Mouse (Mus musculus): Measurements from ENCODE around the gene Irf9. TPM values are rescaled to one million over a fixed set of nuclear protein-coding genes. Genes with fewer than 3 reads are reported as not detected.

Gene Irf9
- polyA plus RNA-seq, 1 experiment from 2014 or later: 10.8 TPM

DNA sequence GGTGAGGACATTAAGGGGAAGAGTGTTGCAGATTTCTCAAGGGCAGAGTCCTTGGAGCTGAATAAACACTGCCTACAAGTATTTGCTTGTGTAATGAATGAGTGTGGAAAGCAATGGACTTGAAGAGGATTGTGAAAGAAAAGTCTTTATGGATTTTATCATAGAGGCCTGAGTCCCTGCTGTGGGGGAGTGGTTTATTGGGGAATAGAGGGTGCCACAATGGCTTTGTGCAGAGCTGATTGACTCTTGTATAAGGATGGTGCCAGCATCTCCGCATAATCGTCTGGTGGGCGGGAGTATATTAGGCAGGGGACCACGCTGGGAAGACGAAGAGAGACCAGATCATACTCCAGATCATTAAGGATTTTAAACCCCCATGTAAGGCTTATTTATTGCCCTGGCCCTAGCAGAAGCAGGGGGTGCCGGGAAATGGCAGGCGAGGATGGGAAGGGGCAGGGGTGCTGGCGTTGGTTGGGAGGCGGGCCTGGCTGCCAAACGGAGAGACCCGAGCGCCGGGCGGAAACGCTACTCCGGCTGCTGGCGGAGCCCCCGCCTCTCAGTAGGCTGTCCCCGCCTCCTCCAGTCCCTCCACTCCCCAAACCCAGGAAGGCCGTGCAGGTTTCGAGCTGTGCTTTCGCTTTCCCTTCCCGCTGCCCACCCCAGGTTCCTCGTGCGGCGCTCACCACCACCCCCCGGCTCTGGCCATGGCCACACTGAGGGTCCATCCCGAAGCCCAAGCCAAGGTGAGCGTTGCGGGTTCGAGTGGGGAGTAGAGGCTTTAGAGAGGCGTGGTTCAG is 25.3 kb upstream of the Irf9 start, which contains the start of gene Psme1:
Gene Psme1 (plus strand): TSS at position 253 of the 797 bp plus-strand sequence.
- H3K4me1 ChIP-seq (ENCODE audit: control insufficient read depth, insufficient read depth, low read length): 0 out of 2 replicates have a peak, but pooled peaks cover 3% of the 10 kb centered on the region
- peak; percentile 93 for DNase-seq (ENCODE audit: low spot score)
- peak within 1 kb of the TSS; percentile 92 for H3K9ac ChIP-seq (ENCODE audit: low read depth, low read length)
- WGBS: 0% methylated on average over 15 of the region's 32 CpGs
- ATAC-seq (ENCODE audit: low read depth): peak; percentile 95
- H3K27me3 ChIP-seq (replicated peaks; ENCODE audit: control insufficient read depth, insufficient read depth, low read length): no peaks in the 10 kb centered on the region
- H3K27ac ChIP-seq (replicated peaks; ENCODE audit: low read depth, low read length): peak within 1 kb of the TSS; percentile 66
- peak within 1 kb of the TSS; percentile 81 for H3K4me3 ChIP-seq (ENCODE audit: low read depth, low read length)
- H3K4me2 ChIP-seq (ENCODE audit: low read depth, low read length): peak within 1 kb of the TSS; percentile 96
- no peaks in the 10 kb centered on the region for H3K9me3 ChIP-seq (ENCODE audit: control insufficient read depth, low read length)
- peaks cover 21% of the 10 kb centered on the region for H3K36me3 ChIP-seq (ENCODE audit: control insufficient read depth, insufficient read depth, low read length)

DNA sequence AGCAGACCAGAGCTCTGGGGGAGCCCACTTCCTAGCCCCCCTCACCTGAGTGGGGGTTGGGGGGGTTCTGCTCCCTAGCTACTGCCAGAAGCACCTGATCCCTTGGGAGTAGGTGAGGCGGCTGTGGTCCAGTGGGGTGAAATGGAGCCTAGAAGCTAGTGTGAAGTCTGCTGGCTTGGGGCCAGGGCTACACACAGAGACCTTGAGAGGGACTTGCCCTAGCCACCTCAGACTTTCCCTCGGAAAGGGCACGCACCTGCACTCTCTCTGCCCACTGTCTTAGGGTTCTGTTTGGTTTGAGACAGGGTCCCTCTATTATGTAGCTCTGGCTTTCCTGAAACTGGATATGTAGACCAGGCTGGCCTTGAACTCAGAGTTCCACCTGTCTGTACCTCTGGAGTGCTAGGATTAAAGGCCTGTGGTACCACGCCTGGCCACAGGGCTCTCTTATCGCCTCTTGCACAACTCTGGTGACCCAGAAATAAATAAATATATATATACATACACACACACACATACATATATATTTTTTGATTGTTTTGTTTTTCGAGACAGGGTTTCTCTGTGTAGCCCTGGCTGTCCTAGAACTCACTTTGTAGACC is 24.6 kb upstream of the Irf9 start:
- ATAC-seq (ENCODE audit: low read depth) (peak; percentile 19), DNase-seq (ENCODE audit: low spot score) (peak; percentile 65)
- peak overlapping the region; percentile 66 for H3K27ac ChIP-seq (replicated peaks; ENCODE audit: low read depth, low read length)
- H3K4me3 ChIP-seq (ENCODE audit: low read depth, low read length): peak overlapping the region; percentile 81
- H3K27me3 ChIP-seq (replicated peaks; ENCODE audit: control insufficient read depth, insufficient read depth, low read length): no peaks in the 10 kb centered on the region
- H3K9me3 ChIP-seq (ENCODE audit: control insufficient read depth, low read length): no peaks in the 10 kb centered on the region
- peak overlapping the region; percentile 96 for H3K4me2 ChIP-seq (ENCODE audit: low read depth, low read length)
- peak overlapping the region; percentile 92 for H3K9ac ChIP-seq (ENCODE audit: low read depth, low read length)
- WGBS: 39% methylated on average over 5 of the region's 6 CpGs
- peaks cover 21% of the 10 kb centered on the region for H3K36me3 ChIP-seq (ENCODE audit: control insufficient read depth, insufficient read depth, low read length)
- 0 out of 2 replicates have a peak, but pooled peaks cover 3% of the 10 kb centered on the region for H3K4me1 ChIP-seq (ENCODE audit: control insufficient read depth, insufficient read depth, low read length)

DNA sequence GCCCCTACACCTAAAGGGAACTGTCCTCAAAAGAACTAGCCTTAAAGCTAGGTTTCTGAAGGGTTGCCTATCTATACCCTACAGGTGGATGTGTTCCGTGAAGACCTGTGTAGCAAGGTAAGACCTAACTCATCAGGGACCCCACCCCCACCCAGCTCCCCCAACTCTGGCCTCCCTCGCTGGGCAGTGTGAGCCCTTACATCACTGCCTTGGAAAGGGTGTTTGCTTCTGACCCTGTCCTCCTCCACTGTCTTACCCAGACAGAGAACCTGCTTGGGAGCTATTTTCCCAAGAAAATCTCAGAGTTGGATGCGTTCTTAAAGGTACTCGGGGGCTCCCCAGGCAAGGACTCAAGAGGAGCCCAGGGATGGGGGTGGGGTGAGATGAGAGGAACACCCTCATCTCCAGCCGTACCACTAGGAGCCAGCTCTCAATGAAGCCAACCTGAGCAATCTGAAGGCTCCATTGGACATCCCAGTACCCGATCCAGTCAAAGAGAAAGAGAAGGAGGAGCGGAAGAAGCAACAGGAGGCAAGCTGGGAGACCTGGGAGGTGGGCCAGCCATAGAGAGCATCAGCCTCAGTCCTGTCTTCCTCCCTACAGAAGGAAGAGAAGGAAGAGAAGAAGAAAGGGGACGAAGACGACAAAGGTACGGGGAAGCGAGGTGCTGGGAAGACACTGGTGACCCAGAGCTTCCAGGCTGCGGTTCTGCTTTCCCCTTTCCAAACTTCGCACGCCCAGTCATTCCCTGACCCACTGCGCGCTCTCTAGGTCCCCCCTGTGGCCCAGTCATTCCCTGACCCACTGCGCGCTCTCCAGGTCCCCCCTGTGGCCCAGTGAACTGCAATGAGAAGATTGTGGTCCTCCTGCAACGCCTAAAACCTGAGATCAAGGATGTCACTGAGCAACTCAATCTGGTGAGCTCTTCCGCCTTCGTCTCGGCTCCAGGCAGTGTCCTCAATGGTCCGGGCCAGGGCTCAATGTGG is 23.6 kb upstream of the Irf9 start:
- no peak overlapping the region for H3K9ac ChIP-seq (ENCODE audit: low read depth, low read length)
- H3K27ac ChIP-seq (replicated peaks; ENCODE audit: low read depth, low read length): no peak overlapping the region
- 0 out of 2 replicates have a peak, but pooled peaks cover 3% of the 10 kb centered on the region for H3K4me1 ChIP-seq (ENCODE audit: control insufficient read depth, insufficient read depth, low read length)
- no peak overlapping the region for H3K4me2 ChIP-seq (ENCODE audit: low read depth, low read length)
- no peak overlapping the region for H3K4me3 ChIP-seq (ENCODE audit: low read depth, low read length)
- no peaks in the 10 kb centered on the region for H3K27me3 ChIP-seq (replicated peaks; ENCODE audit: control insufficient read depth, insufficient read depth, low read length)
- no peak for DNase-seq (ENCODE audit: low spot score)
- WGBS: 85% methylated on average over 22 of the region's 23 CpGs
- no peak for ATAC-seq (ENCODE audit: low read depth)
- no peaks in the 10 kb centered on the region for H3K9me3 ChIP-seq (ENCODE audit: control insufficient read depth, low read length)
- H3K36me3 ChIP-seq (ENCODE audit: control insufficient read depth, insufficient read depth, low read length): peaks cover 21% of the 10 kb centered on the region

DNA sequence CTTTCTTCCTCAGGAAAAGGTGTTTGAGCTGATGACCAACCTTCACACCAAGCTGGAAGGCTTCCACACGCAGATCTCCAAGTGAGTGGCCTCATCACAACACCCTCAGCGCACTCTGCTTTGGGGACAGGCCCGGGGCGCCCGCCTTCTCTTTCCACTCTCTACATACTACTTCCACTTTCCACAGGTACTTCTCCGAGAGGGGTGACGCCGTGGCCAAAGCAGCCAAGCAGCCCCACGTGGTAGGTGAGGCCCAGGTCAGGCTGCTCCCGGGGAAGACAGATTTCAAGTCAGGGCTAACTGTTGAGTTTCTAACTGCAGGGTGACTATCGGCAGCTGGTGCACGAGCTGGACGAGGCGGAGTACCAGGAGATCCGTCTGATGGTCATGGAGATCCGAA is 22.6 kb upstream of the Irf9 start:
- Histone ChIP-seq H3K36me3 (ENCODE audit: control insufficient read depth, insufficient read depth, low read length) (peaks cover 21% of the 10 kb centered on the region), H3K9me3 (ENCODE audit: control insufficient read depth, low read length) (no peaks in the 10 kb centered on the region), H3K9ac (ENCODE audit: low read depth, low read length) (no peak overlapping the region), H3K27me3 (replicated peaks; ENCODE audit: control insufficient read depth, insufficient read depth, low read length) (no peaks in the 10 kb centered on the region), H3K27ac (replicated peaks; ENCODE audit: low read depth, low read length) (no peak overlapping the region), H3K4me3 (ENCODE audit: low read depth, low read length) (no peak overlapping the region), H3K4me2 (ENCODE audit: low read depth, low read length) (no peak overlapping the region), H3K4me1 (ENCODE audit: control insufficient read depth, insufficient read depth, low read length) (0 out of 2 replicates have a peak, but pooled peaks cover 3% of the 10 kb centered on the region)
- 95% methylated on average over 16 of the region's 16 CpGs for WGBS
- ATAC-seq (ENCODE audit: low read depth) (no peak), DNase-seq (ENCODE audit: low spot score) (no peak)

DNA sequence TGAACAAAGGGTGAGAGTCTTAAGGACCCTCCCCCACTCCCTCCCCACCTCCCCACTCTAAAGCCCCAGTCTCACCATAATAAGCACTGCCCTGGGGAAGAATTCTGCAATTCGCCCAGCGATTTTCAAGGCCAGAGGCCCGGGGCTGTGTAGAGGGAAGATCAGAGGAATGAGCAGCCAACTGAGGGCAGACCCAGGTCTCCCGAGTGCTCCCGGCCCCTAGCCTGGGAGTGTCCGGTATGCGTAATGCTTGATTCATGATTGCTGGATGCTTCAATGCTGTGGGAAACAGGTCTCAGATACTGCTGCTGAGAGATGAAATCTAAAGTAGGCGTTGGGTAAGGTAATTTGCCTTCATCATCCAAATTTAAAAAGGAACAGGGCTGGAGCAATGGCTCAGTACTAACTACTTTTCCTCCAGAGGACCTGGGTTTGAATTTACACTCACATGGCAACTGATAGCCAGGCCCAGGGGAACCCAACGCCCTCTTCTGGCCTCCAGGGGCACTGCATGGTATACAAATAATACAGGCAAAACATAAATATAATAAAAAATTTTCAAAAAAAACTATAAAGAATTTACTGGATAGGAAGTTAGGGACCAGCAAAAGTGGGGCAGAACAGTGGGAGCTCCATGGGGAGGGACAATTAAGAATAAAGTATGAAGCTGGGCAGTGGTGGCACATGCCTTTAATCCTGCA is 21.2 kb upstream of the Irf9 start:
- ATAC-seq (ENCODE audit: low read depth): no peak
- H3K27ac ChIP-seq (replicated peaks; ENCODE audit: low read depth, low read length): no peak overlapping the region
- WGBS: 72% methylated on average over 9 of the region's 9 CpGs

DNA sequence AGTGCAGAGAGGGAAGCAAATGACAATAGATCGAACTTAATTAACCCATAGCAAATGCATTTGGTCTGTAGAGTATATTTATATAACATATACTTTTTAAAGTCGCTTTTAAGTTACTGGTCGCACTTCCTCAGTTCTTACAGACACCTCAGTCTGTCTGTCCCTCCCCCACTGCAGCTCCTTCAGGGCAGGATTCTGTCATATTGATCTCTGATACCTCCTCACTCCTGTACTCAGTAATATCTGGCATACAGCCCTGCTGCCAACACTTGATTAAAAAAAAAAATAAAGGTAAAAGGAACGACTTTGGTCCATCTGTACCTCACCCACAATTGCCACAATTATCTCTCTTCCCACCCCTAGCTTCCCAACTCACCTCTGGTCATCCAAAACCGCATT is 19.1 kb upstream of the Irf9 start:
- WGBS: 36% methylated on average over 5 of the region's 5 CpGs
- peaks cover 43% of the 10 kb centered on the region for H3K36me3 ChIP-seq (ENCODE audit: control insufficient read depth, insufficient read depth, low read length)
- ATAC-seq (ENCODE audit: low read depth) (no peak), DNase-seq (ENCODE audit: low spot score) (no peak)
- no peaks in the 10 kb centered on the region for H3K27me3 ChIP-seq (replicated peaks; ENCODE audit: control insufficient read depth, insufficient read depth, low read length)
- H3K9ac ChIP-seq (ENCODE audit: low read depth, low read length): no peak overlapping the region
- no peaks in the 10 kb centered on the region for H3K9me3 ChIP-seq (ENCODE audit: control insufficient read depth, low read length)
- H3K27ac ChIP-seq (replicated peaks; ENCODE audit: low read depth, low read length): no peak overlapping the region
- no peaks in the 10 kb centered on the region for H3K4me1 ChIP-seq (ENCODE audit: control insufficient read depth, insufficient read depth, low read length)
- H3K4me2 ChIP-seq (ENCODE audit: low read depth, low read length): peak overlapping the region; percentile 89
- peak overlapping the region; percentile 52 for H3K4me3 ChIP-seq (ENCODE audit: low read depth, low read length)

More for the DNA sequence above, 21.2 kb upstream of the Irf9 start:
- H3K27me3 ChIP-seq (replicated peaks; ENCODE audit: control insufficient read depth, insufficient read depth, low read length): no peaks in the 10 kb centered on the region
- H3K4me1 ChIP-seq (ENCODE audit: control insufficient read depth, insufficient read depth, low read length): 0 out of 2 replicates have a peak, but pooled peaks cover 3% of the 10 kb centered on the region
- peaks cover 25% of the 10 kb centered on the region for H3K36me3 ChIP-seq (ENCODE audit: control insufficient read depth, insufficient read depth, low read length)
- no peaks in the 10 kb centered on the region for H3K9me3 ChIP-seq (ENCODE audit: control insufficient read depth, low read length)
- no peak overlapping the region for H3K9ac ChIP-seq (ENCODE audit: low read depth, low read length)
- H3K4me2 ChIP-seq (ENCODE audit: low read depth, low read length): no peak overlapping the region
- no peak overlapping the region for H3K4me3 ChIP-seq (ENCODE audit: low read depth, low read length)
- DNase-seq (ENCODE audit: low spot score): no peak

DNA sequence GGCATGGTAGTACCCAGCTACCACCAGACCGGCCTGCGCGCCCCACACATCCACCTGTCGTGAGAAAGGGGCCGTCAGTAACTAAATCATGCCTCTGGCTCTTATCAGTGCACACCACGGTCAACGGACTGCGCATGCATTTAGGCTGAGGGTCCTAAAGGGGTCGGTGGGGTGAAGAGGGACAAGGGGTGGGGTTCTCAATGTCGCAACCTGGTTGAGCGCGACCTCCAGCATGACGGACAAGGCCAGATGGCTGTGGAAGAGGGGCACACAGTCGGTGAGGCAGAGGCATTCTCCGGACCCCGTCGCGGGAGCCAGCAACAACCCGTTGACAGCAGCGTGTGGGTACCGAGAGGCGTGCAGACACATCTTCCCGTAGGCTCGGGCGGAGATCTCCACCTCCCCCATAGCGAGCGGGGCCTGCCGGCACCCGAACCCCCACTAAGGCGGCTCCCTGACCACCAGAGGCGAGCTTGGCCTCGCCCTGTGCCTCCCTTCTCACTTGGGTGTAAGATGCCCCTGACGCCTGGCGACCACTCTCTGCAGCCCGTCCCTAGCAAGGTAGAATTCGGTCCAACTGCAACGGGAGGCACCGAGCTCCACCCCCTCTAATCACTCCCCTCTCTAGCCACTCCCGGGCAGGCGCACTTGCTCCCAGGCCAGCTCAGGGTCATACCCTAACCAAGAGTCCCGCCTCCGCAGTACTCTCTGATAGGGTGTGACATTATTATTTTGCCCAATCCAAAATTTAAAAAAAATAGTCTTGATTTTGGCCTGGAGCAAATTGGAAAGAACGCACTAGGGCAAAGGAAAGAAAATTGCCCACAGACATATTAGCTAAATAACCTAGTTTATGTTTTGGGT is 18.4 kb upstream of the Irf9 start, which contains the start of gene Emc9:
Gene Emc9 (minus strand): TSS at position 601 of the 864 bp plus-strand sequence.
- peak; percentile 48 for DNase-seq (ENCODE audit: low spot score)
- H3K27me3 ChIP-seq (replicated peaks; ENCODE audit: control insufficient read depth, insufficient read depth, low read length): no peaks in the 10 kb centered on the region
- H3K27ac ChIP-seq (replicated peaks; ENCODE audit: low read depth, low read length): no peak within 1 kb of the TSS
- H3K4me2 ChIP-seq (ENCODE audit: low read depth, low read length): peak within 1 kb of the TSS; percentile 89
- H3K36me3 ChIP-seq (ENCODE audit: control insufficient read depth, insufficient read depth, low read length): peaks cover 45% of the 10 kb centered on the region
- 4% methylated on average over 30 of the region's 43 CpGs for WGBS
- H3K4me3 ChIP-seq (ENCODE audit: low read depth, low read length): peak within 1 kb of the TSS; percentile 52
- H3K9me3 ChIP-seq (ENCODE audit: control insufficient read depth, low read length): no peaks in the 10 kb centered on the region
- ATAC-seq (ENCODE audit: low read depth): peak; percentile 86
- H3K9ac ChIP-seq (ENCODE audit: low read depth, low read length): peak within 1 kb of the TSS; percentile 60
- peaks cover under 1% of the 10 kb centered on the region; the same call in 1 of the 2 replicates for H3K4me1 ChIP-seq (ENCODE audit: control insufficient read depth, insufficient read depth, low read length)

All from embryonic facial prominence, embryonic 14.5 days (tissue).